Mouse (Mus musculus) limb, embryonic 11.5 days (tissue): ENCODE measurements around the gene Slc16a11. TPM values are rescaled to one million over a fixed set of nuclear protein-coding genes. Genes with fewer than 3 reads are reported as not detected.

ENCODE experiments used
- ATAC-seq: fragments of 200-750 bp; cut with Nextera tagmentation; 2 replicates; pipeline ENCODE4 v1.8.0; 2017; ENCODE audit warnings: low read depth; ENCODE audit not compliant: insufficient number of reproducible peaks, low FRiP score, low TSS enrichment
- DNase-seq: peaks from one replicate; pipeline ENCODE4 v3.0.0-alpha.2; 2015; ENCODE audit warnings: low spot score
- H3K27ac ChIP-seq: fragments of 300-500 bp; sonication (generic); replicated peaks from 2 replicates; pipeline ENCODE4 v1.5.1; 2014; ENCODE audit warnings: low read depth, mild to moderate bottlenecking, low read length
- H3K27me3 ChIP-seq: fragments of 300-500 bp; sonication (generic); 2 replicates; pipeline ENCODE4 v1.6.1; 2014; ENCODE audit warnings: mild to moderate bottlenecking, low read length, mixed read lengths; ENCODE audit not compliant: control insufficient read depth, insufficient read depth
- H3K36me3 ChIP-seq: fragments of 300-500 bp; sonication (generic); 2 replicates; pipeline ENCODE4 v1.6.1; 2014; ENCODE audit warnings: mild to moderate bottlenecking, low read length, moderate library complexity, mixed read lengths; ENCODE audit not compliant: control insufficient read depth, insufficient read depth
- H3K4me1 ChIP-seq: fragments of 300-500 bp; sonication (generic); 2 replicates; pipeline ENCODE4 v1.6.1; 2014; ENCODE audit warnings: low read length, mixed read lengths; ENCODE audit not compliant: control insufficient read depth, insufficient read depth
- H3K4me2 ChIP-seq: fragments of 300-500 bp; sonication (generic); 2 replicates; pipeline ENCODE4 v1.6.1; 2014; ENCODE audit warnings: low read depth, mild to moderate bottlenecking, moderate library complexity; ENCODE audit not compliant: severe bottlenecking
- H3K4me3 ChIP-seq: fragments of 300-500 bp; sonication (generic); 2 replicates; pipeline ENCODE4 v1.5.1; 2014; ENCODE audit warnings: low read depth, low read length
- H3K9ac ChIP-seq: fragments of 300-500 bp; sonication (generic); 2 replicates; pipeline ENCODE4 v1.6.1; 2014; ENCODE audit warnings: mild to moderate bottlenecking, low read length
- H3K9me3 ChIP-seq: fragments of 300-500 bp; sonication (generic); 2 replicates; pipeline ENCODE4 v1.6.1; 2016; ENCODE audit warnings: low read length; ENCODE audit not compliant: control insufficient read depth
- WGBS: fragments of 180-500 bp; shearing (Covaris S2); extraction: QIAGEN DNeasy Blood & Tissue Kit; methylation state at CpG from one replicate; pipeline ENCODE4 v1.1.7; 2014; 5-methylcytosine and 5-hydroxymethylcytosine counted together
- polyA plus RNA-seq: library from polyadenylated mRNA; unstranded; fragments of >200 nt; fragmentation: Nextera tagmentation; extraction: Ambion mirVana; gene quantifications from 2 replicates; pipeline ENCODE4 v1.2.1, GENCODE M21; 2014

The Slc16a11 gene
- polyA plus RNA-seq, 1 experiment from 2014 or later = 0.67 TPM

- Histone ChIP-seq H3K27me3 (peaks cover 39% of the 10 kb centered on the region), H3K36me3 (no peaks in the 10 kb centered on the region), H3K4me2 (no peak overlapping the region), H3K9ac (no peak overlapping the region), H3K27ac (no peak overlapping the region), H3K9me3 (no peaks in the 10 kb centered on the region), H3K4me3 (no peak overlapping the region), H3K4me1 (0 out of 2 replicates have a peak, but pooled peaks cover 3% of the 10 kb centered on the region)
- whole genome bisulfite sequencing = 90% methylated on average over 9 of the region's 9 CpGs
- ATAC-seq (no peak), DNase-seq (no peak)
These were observed 11.2 kb downstream of the Slc16a11 start for GRCm38 (mm10) chr11:70223724-70224123.

- H3K27ac ChIP-seq = no peak overlapping the region
- peaks cover 55% of the 10 kb centered on the region for H3K27me3 ChIP-seq
- peak overlapping the region; percentile 13; the same call in 1 of the 2 replicates for H3K9ac ChIP-seq
- H3K9me3 ChIP-seq = no peaks in the 10 kb centered on the region
- DNase-seq = no peak
- WGBS = 14% methylated on average over 27 of the region's 27 CpGs
- ATAC-seq = no peak
- peaks cover 7% of the 10 kb centered on the region for H3K4me1 ChIP-seq
- H3K4me2 ChIP-seq = peak overlapping the region; percentile 39; the same call in 1 of the 2 replicates
- H3K4me3 ChIP-seq = peak overlapping the region; percentile 12; the same call in 1 of the 2 replicates
- H3K36me3 ChIP-seq = no peaks in the 10 kb centered on the region
These were observed 13.4 kb downstream of the Slc16a11 start for GRCm38 (mm10) chr11:70225798-70226601.

GRCm38 (mm10) chr11:70226602-70226890 lies 14.0 kb downstream of the Slc16a11 start:
- no peak for ATAC-seq
- peaks cover 55% of the 10 kb centered on the region for H3K27me3 ChIP-seq
- H3K4me1 ChIP-seq = peaks cover 7% of the 10 kb centered on the region
- peak overlapping the region; percentile 39; the same call in 1 of the 2 replicates for H3K4me2 ChIP-seq
- H3K9me3 ChIP-seq = no peaks in the 10 kb centered on the region
- H3K36me3 ChIP-seq = no peaks in the 10 kb centered on the region
- 0 out of 2 replicates have a peak overlapping the region, but pooled peaks have one; percentile 12 for H3K4me3 ChIP-seq
- no peak overlapping the region for H3K9ac ChIP-seq
- 4% methylated on average over 18 of the region's 18 CpGs for WGBS
- no peak overlapping the region for H3K27ac ChIP-seq
- no peak for DNase-seq

- H3K4me3 ChIP-seq = 0 out of 2 replicates have a peak overlapping the region, but pooled peaks have one; percentile 12
- H3K27me3 ChIP-seq = peaks cover 55% of the 10 kb centered on the region
- H3K9ac ChIP-seq = no peak overlapping the region
- WGBS = 31% methylated on average over 5 of the region's 5 CpGs
- ATAC-seq = no peak
- H3K9me3 ChIP-seq = no peaks in the 10 kb centered on the region
- H3K4me2 ChIP-seq = peak overlapping the region; percentile 39; the same call in 1 of the 2 replicates
- H3K4me1 ChIP-seq = peaks cover 7% of the 10 kb centered on the region
- DNase-seq = no peak
- H3K36me3 ChIP-seq = no peaks in the 10 kb centered on the region
- no peak overlapping the region for H3K27ac ChIP-seq
These were observed 14.6 kb downstream of the Slc16a11 start for GRCm38 (mm10) chr11:70227126-70227525.

- DNase-seq (no peak), ATAC-seq (no peak)
- Histone ChIP-seq H3K4me2 (peak overlapping the region; percentile 0; the same call in 1 of the 2 replicates), H3K9ac (no peak overlapping the region), H3K4me1 (peaks cover 12% of the 10 kb centered on the region), H3K4me3 (no peak overlapping the region), H3K36me3 (no peaks in the 10 kb centered on the region), H3K9me3 (no peaks in the 10 kb centered on the region), H3K27me3 (peaks cover 55% of the 10 kb centered on the region), H3K27ac (no peak overlapping the region)
- 85% methylated on average over 4 of the region's 4 CpGs for WGBS
These were observed 15.2 kb downstream of the Slc16a11 start for GRCm38 (mm10) chr11:70227661-70228245.

GRCm38 (mm10) chr11:70228828-70229227 lies 16.3 kb downstream of the Slc16a11 start:
- WGBS = 1% methylated on average over 19 of the region's 19 CpGs
- no peaks in the 10 kb centered on the region for H3K36me3 ChIP-seq
- H3K4me3 ChIP-seq = peak overlapping the region; percentile 21
- H3K4me1 ChIP-seq = peaks cover 20% of the 10 kb centered on the region
- peak overlapping the region; percentile 37 for H3K4me2 ChIP-seq
- H3K9me3 ChIP-seq = no peaks in the 10 kb centered on the region
- DNase-seq (peak; percentile 82), ATAC-seq (no peak)
- no peak overlapping the region for H3K27ac ChIP-seq
- peaks cover 55% of the 10 kb centered on the region for H3K27me3 ChIP-seq
- no peak overlapping the region; the same call in 1 of the 2 replicates for H3K9ac ChIP-seq

GRCm38 (mm10) chr11:70229260-70230010 lies 16.9 kb downstream of the Slc16a11 start, which contains the start of gene Bcl6b:
Gene Bcl6b (minus strand): TSS chr11:70229798.
- peaks cover 20% of the 10 kb centered on the region for H3K4me1 ChIP-seq
- DNase-seq (no peak), ATAC-seq (no peak)
- H3K4me3 ChIP-seq = peak within 1 kb of the TSS; percentile 21
- peak within 1 kb of the TSS; percentile 17; the same call in 1 of the 2 replicates for H3K9ac ChIP-seq
- no peak within 1 kb of the TSS for H3K27ac ChIP-seq
- peaks cover 3% of the 10 kb centered on the region; the same call in 1 of the 2 replicates for H3K36me3 ChIP-seq
- H3K27me3 ChIP-seq = peaks cover 55% of the 10 kb centered on the region
- peak within 1 kb of the TSS; percentile 37 for H3K4me2 ChIP-seq
- 3% methylated on average over 39 of the region's 39 CpGs for WGBS
- H3K9me3 ChIP-seq = no peaks in the 10 kb centered on the region

GRCm38 (mm10) chr11:70230239-70230727 lies 17.7 kb downstream of the Slc16a11 start:
- Histone ChIP-seq H3K4me1 (peaks cover 20% of the 10 kb centered on the region), H3K9me3 (no peaks in the 10 kb centered on the region), H3K9ac (no peak overlapping the region), H3K4me2 (peak overlapping the region; percentile 37; the same call in 1 of the 2 replicates), H3K27me3 (peaks cover 51% of the 10 kb centered on the region), H3K27ac (no peak overlapping the region), H3K36me3 (peaks cover 7% of the 10 kb centered on the region; the same call in 1 of the 2 replicates), H3K4me3 (peak overlapping the region; percentile 21; the same call in 1 of the 2 replicates)
- 2% methylated on average over 32 of the region's 32 CpGs for WGBS
- ATAC-seq (peak; percentile 27; the same call in 1 of the 2 replicates), DNase-seq (peak; percentile 94)
